Mouse (Mus musculus) cerebellum, adult 2 months (tissue): ENCODE measurements around the gene Kcnd1.

Experiments used
- CTCF ChIP-seq: fragments of 200-500 bp; IDR thresholded peaks from 2 replicates; pipeline ENCODE4 v1.5.1; 2011; ENCODE audit warnings: low read depth, mild to moderate bottlenecking, control low read depth, low read length, moderate library complexity, borderline replicate concordance; ENCODE audit not compliant: insufficient read depth
- POLR2A ChIP-seq: fragments of 200-500 bp; IDR thresholded peaks from 2 replicates; pipeline ENCODE4 v1.6.1; 2011; ENCODE audit warnings: low read length, control low read depth, borderline replicate concordance; ENCODE audit not compliant: insufficient read depth

DNA sequence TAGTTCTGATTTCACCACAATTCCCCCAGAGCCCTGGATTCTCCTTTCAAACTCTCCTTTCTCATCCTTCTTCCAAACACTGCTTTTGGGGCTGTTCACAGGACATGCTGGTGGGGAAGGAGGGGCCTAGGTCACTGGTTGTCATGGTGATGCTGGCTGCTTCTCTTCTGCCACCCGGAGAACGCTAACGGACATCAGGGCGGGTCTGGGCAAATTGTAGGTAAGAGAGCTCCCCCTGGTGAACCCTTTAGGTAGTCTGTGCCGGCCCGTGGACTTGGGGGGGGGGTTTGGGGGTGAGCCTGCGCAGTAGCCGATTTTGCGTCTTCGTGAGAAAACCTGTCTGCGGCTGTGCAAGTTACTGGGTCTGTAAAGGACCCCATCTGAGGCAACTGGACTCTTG is 57.7 kb downstream of the Kcnd1 start:
- TF ChIP-seq POLR2A = no peak
- TF ChIP-seq CTCF = peak; percentile 57; the same call in 1 of the 2 replicates
